Mouse (Mus musculus) thymus, adult 2 months (tissue): ENCODE measurements around the gene Hvcn1.

ENCODE experiments used
- CTCF ChIP-seq: fragments of 200-500 bp; IDR thresholded peaks from 2 replicates; pipeline ENCODE4 v1.5.1; 2012; ENCODE audit warnings: mild to moderate bottlenecking, control low read depth, low read length, moderate library complexity, borderline replicate concordance; ENCODE audit not compliant: control insufficient read depth, poor library complexity, insufficient read depth; ENCODE audit errors: extremely low read depth
- POLR2A ChIP-seq: fragments of 200-500 bp; IDR thresholded peaks from 2 replicates; pipeline ENCODE4 v1.6.1; 2012; ENCODE audit warnings: mild to moderate bottlenecking, low read length, control low read depth, moderate library complexity; ENCODE audit not compliant: control insufficient read depth, poor library complexity, insufficient read depth; ENCODE audit errors: extremely low read depth

- TF ChIP-seq CTCF = no peak
- no peak for TF ChIP-seq POLR2A
These were observed 43.4 kb upstream of the Hvcn1 start for GRCm38 (mm10) chr5:122163194-122163593.
